Mouse (Mus musculus): ENCODE measurements around the gene Trp53rkb. TPM values are rescaled to one million over a fixed set of nuclear protein-coding genes. Genes with fewer than 3 reads are reported as not detected.
"Not testable (repeated sequence)": the region's sequence is repeated elsewhere in the genome, so short reads cannot be mapped to it uniquely, and the experiment has no call there.

Trp53rkb gene
- polyA plus RNA-seq, 1 experiment from 2014 or later, result 3.8 TPM

GRCm38 (mm10) chr2:166773587-166773986, 18.7 kb upstream of the Trp53rkb start:
- no peak for DNase-seq
- no peak overlapping the region for H3K27ac ChIP-seq
- no peak overlapping the region for H3K9ac ChIP-seq
- H3K9me3 ChIP-seq (replicated peaks), result no peaks in the 10 kb centered on the region
- no peaks in the 10 kb centered on the region for H3K36me3 ChIP-seq
- 66% methylated on average over 10 of the region's 10 CpGs for WGBS (ENCODE audit: insufficient replicate concordance)
- no peak overlapping the region for H3K4me2 ChIP-seq
- no peaks in the 10 kb centered on the region for H3K27me3 ChIP-seq
- 0 out of 2 replicates have a peak, but pooled peaks cover 3% of the 10 kb centered on the region for H3K4me1 ChIP-seq (replicated peaks)
- ATAC-seq (ENCODE audit: low read depth), result no peak
- H3K4me3 ChIP-seq (replicated peaks), result no peak overlapping the region

GRCm38 (mm10) chr2:166774275-166774674, 18.1 kb upstream of the Trp53rkb start:
- Histone ChIP-seq H3K4me2 (no peak overlapping the region), H3K4me1 (replicated peaks) (0 out of 2 replicates have a peak, but pooled peaks cover 3% of the 10 kb centered on the region), H3K9ac (no peak overlapping the region), H3K36me3 (no peaks in the 10 kb centered on the region), H3K27me3 (no peaks in the 10 kb centered on the region), H3K27ac (no peak overlapping the region), H3K9me3 (replicated peaks) (no peaks in the 10 kb centered on the region), H3K4me3 (replicated peaks) (no peak overlapping the region)
- no peak for DNase-seq
- 64% methylated on average over 10 of the region's 10 CpGs for WGBS (ENCODE audit: insufficient replicate concordance)
- ATAC-seq (ENCODE audit: low read depth), result no peak

- H3K9me3 ChIP-seq (replicated peaks), result no peaks in the 10 kb centered on the region
- 0 out of 2 replicates have a peak, but pooled peaks cover 3% of the 10 kb centered on the region for H3K4me1 ChIP-seq (replicated peaks)
- H3K27me3 ChIP-seq, result no peaks in the 10 kb centered on the region
- WGBS (ENCODE audit: insufficient replicate concordance), result 60% methylated on average over 11 of the region's 11 CpGs
- no peaks in the 10 kb centered on the region for H3K36me3 ChIP-seq
- no peak overlapping the region for H3K27ac ChIP-seq
- DNase-seq (no peak), ATAC-seq (ENCODE audit: low read depth) (no peak)
- H3K9ac ChIP-seq, result no peak overlapping the region
- no peak overlapping the region for H3K4me2 ChIP-seq
- no peak overlapping the region for H3K4me3 ChIP-seq (replicated peaks)
These were observed 16.9 kb upstream of the Trp53rkb start for GRCm38 (mm10) chr2:166775357-166775893.

- no peak for DNase-seq
- no peak overlapping the region for H3K4me2 ChIP-seq
These were observed 16.1 kb upstream of the Trp53rkb start for GRCm38 (mm10) chr2:166776272-166776671.

GRCm38 (mm10) chr2:166779956-166780355, 12.4 kb upstream of the Trp53rkb start:
- H3K27me3 ChIP-seq, result no peaks in the 10 kb centered on the region
- no peak for DNase-seq
- no peak overlapping the region for H3K9ac ChIP-seq
- no peaks in the 10 kb centered on the region for H3K9me3 ChIP-seq (replicated peaks)
- no peak overlapping the region for H3K27ac ChIP-seq
- no peak overlapping the region for H3K4me3 ChIP-seq (replicated peaks)
- H3K4me2 ChIP-seq, result no peak overlapping the region
- 74% methylated on average over 8 of the region's 8 CpGs for WGBS (ENCODE audit: insufficient replicate concordance)
- no peaks in the 10 kb centered on the region; the same call in 1 of the 2 replicates for H3K4me1 ChIP-seq (replicated peaks)
- H3K36me3 ChIP-seq, result no peaks in the 10 kb centered on the region
- ATAC-seq (ENCODE audit: low read depth), result no peak

More at GRCm38 (mm10) chr2:166776272-166776671, 16.1 kb upstream of the Trp53rkb start:
- WGBS (ENCODE audit: insufficient replicate concordance), result 6% methylated on average over 2 of the region's 2 CpGs
- H3K9me3 ChIP-seq (replicated peaks), result no peaks in the 10 kb centered on the region
- H3K27me3 ChIP-seq, result no peaks in the 10 kb centered on the region
- ATAC-seq (ENCODE audit: low read depth), result no peak
- H3K36me3 ChIP-seq, result no peaks in the 10 kb centered on the region
- H3K4me3 ChIP-seq (replicated peaks), result no peak overlapping the region
- no peak overlapping the region for H3K9ac ChIP-seq
- H3K27ac ChIP-seq, result no peak overlapping the region
- peaks cover under 1% of the 10 kb centered on the region; the same call in 1 of the 2 replicates for H3K4me1 ChIP-seq (replicated peaks)

GRCm38 (mm10) chr2:166780980-166781578, 11.3 kb upstream of the Trp53rkb start:
- Histone ChIP-seq H3K27me3 (peaks cover 10% of the 10 kb centered on the region), H3K9me3 (replicated peaks) (no peaks in the 10 kb centered on the region), H3K4me3 (replicated peaks) (no peak overlapping the region), H3K36me3 (no peaks in the 10 kb centered on the region), H3K9ac (no peak overlapping the region), H3K4me2 (no peak overlapping the region), H3K4me1 (replicated peaks) (peaks cover 8% of the 10 kb centered on the region), H3K27ac (no peak overlapping the region)
- ATAC-seq (ENCODE audit: low read depth) (0 out of 2 replicates have a peak, but pooled peaks have one; percentile 26), DNase-seq (peak; percentile 47)
- 10% methylated on average over 9 of the region's 9 CpGs for WGBS (ENCODE audit: insufficient replicate concordance)

- 71% methylated on average over 6 of the region's 6 CpGs for WGBS (ENCODE audit: insufficient replicate concordance)
- Histone ChIP-seq H3K27ac (no peak overlapping the region), H3K36me3 (no peaks in the 10 kb centered on the region), H3K9me3 (replicated peaks) (no peaks in the 10 kb centered on the region), H3K4me1 (replicated peaks) (peaks cover 20% of the 10 kb centered on the region), H3K9ac (no peak overlapping the region), H3K4me2 (no peak overlapping the region), H3K4me3 (replicated peaks) (no peak overlapping the region), H3K27me3 (peaks cover 14% of the 10 kb centered on the region)
- DNase-seq (no peak), ATAC-seq (ENCODE audit: low read depth) (no peak)
These were observed 8.0 kb upstream of the Trp53rkb start for GRCm38 (mm10) chr2:166784376-166784775.

- Histone ChIP-seq H3K4me2 (peak overlapping the region; percentile 95), H3K27ac (0 out of 2 replicates have a peak overlapping the region, but pooled peaks have one; percentile 18), H3K4me1 (replicated peaks) (peaks cover 20% of the 10 kb centered on the region), H3K27me3 (peaks cover 14% of the 10 kb centered on the region), H3K9me3 (replicated peaks) (no peaks in the 10 kb centered on the region), H3K4me3 (replicated peaks) (peak overlapping the region; percentile 71), H3K36me3 (no peaks in the 10 kb centered on the region), H3K9ac (peak overlapping the region; percentile 75)
- WGBS (ENCODE audit: insufficient replicate concordance), result under 1% methylated on average over 35 of the region's 35 CpGs
- ATAC-seq (ENCODE audit: low read depth) (peak; percentile 97), DNase-seq (peak; percentile 86)
These were observed 5.9 kb upstream of the Trp53rkb start for GRCm38 (mm10) chr2:166786353-166787004.

GRCm38 (mm10) chr2:166791738-166792137, 593 bp upstream of the Trp53rkb start:
- Histone ChIP-seq H3K9ac (no peak overlapping the region), H3K4me2 (no peak overlapping the region), H3K9me3 (replicated peaks) (no peaks in the 10 kb centered on the region), H3K27me3 (no peaks in the 10 kb centered on the region), H3K4me3 (replicated peaks) (no peak overlapping the region), H3K36me3 (peaks cover 10% of the 10 kb centered on the region; the same call in 1 of the 2 replicates), H3K4me1 (replicated peaks) (peaks cover 23% of the 10 kb centered on the region), H3K27ac (no peak overlapping the region)
- WGBS (ENCODE audit: insufficient replicate concordance), result 72% methylated on average over 5 of the region's 5 CpGs
- DNase-seq (no peak), ATAC-seq (ENCODE audit: low read depth) (no peak)

- peak overlapping the region; percentile 79 for H3K4me3 ChIP-seq (replicated peaks)
- not testable (repeated sequence) for H3K27me3 ChIP-seq; H3K9me3 ChIP-seq (replicated peaks)
- WGBS (ENCODE audit: insufficient replicate concordance), result under 1% methylated on average over 72 of the region's 76 CpGs
- peak overlapping the region; percentile 85 for H3K9ac ChIP-seq
- H3K27ac ChIP-seq, result peak overlapping the region; percentile 66
- H3K4me1 ChIP-seq (replicated peaks), result peaks cover 17% of the 10 kb centered on the region
- ATAC-seq (ENCODE audit: low read depth) (peak; percentile 97), DNase-seq (peak; percentile 74)
- H3K4me2 ChIP-seq, result peak overlapping the region; percentile 88
- H3K36me3 ChIP-seq, result peaks cover 19% of the 10 kb centered on the region
These were observed 1.3 kb downstream of the Trp53rkb start for GRCm38 (mm10) chr2:166793542-166794214.
